ENCODE assay signal across 8 mouse cellular contexts in the genomic region with DNA sequence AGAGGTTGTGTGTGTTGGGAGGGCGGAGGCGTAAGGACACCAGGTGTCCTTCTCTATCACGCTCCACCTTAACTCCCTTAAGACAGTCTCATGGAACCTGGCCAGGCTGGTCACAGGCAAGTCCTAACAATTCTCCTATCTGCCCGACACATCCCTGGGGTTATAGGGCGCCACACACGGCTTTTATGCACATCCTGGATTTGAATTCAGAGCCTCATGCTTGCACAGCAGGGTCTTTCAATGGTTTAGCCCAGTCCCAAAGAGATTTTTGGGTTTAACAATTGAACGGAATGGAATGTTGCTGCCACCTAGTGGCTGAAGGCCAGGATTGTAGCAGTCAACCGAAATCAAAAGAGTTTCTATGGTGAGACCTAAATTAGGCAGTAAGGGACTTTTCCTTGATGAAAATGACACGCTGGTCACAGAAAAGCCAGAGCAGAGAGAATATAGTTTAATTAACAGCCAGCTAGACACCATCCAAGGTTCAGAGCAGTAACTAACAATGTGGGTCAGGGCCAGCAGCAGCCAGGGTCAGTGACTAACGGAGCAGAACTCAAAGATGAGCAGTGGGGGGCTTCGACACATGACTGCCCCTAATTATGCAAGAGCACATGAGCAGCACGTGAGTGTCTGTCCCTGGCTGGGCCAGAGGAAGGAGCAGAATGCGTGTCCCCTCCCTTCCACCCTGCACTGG. TPM values are rescaled to one million over a fixed set of nuclear protein-coding genes. Genes with fewer than 3 reads are reported as not detected.
DNase-seq lines count a peak whose midpoint lies in the region; ATAC-seq lines count a peak whose summit lies in the region.

No protein-coding gene starts in this region.

- no peaks in the 10 kb centered on the region for H3K9me3 ChIP-seq in hindbrain, embryonic 11.5 days (ENCODE audit: control insufficient read depth, low read length)

- ATAC-seq in hindbrain, embryonic 11.5 days (ENCODE audit: low FRiP score): peak; percentile 81

- H3K4me3 ChIP-seq in hindbrain, embryonic 11.5 days (ENCODE audit: low read depth, low read length): no peak overlapping the region

- no peaks in the 10 kb centered on the region for H3K27me3 ChIP-seq in hindbrain, embryonic 11.5 days (ENCODE audit: control insufficient read depth, insufficient read depth, low read length)

- peaks cover 4% of the 10 kb centered on the region; the same call in 1 of the 2 replicates for H3K4me1 ChIP-seq in hindbrain, embryonic 11.5 days (replicated peaks; ENCODE audit: control insufficient read depth, insufficient read depth, low read length)

- 0 out of 2 replicates have a peak overlapping the region, but pooled peaks have one; percentile 3 for H3K4me2 ChIP-seq in hindbrain, embryonic 11.5 days (replicated peaks; ENCODE audit: low read depth, low read length)

- DNase-seq in heart, adult 11 months: peak; percentile 93
- no peak for DNase-seq in heart, postnatal 25 days (ENCODE audit: low spot score)
- DNase-seq in cerebellum, adult 8-10 months: peak; percentile 74
- peak; percentile 80 for DNase-seq in forelimb bud, embryonic 11.5 days (ENCODE audit: low read depth, low spot score)
- peak; percentile 90 for DNase-seq in hindbrain, embryonic 11.5 days (ENCODE audit: low spot score)
- peak; percentile 48 for DNase-seq in layer of hippocampus, adult 9-11 months
- peak; percentile 73 for DNase-seq in lung, postnatal 14 days
- peak; percentile 74 to 78 for DNase-seq in right cerebral cortex, adult 2 months (ENCODE audit: low spot score in 2 of 2)

- no peaks in the 10 kb centered on the region for H3K36me3 ChIP-seq in hindbrain, embryonic 11.5 days (ENCODE audit: control insufficient read depth, insufficient read depth, low read length)

- intact Hi-C loops in heart, postnatal 25 days (cut with DNase I): no loop called here

- H3K9ac ChIP-seq in hindbrain, embryonic 11.5 days (ENCODE audit: low read depth, low read length): no peak overlapping the region

- WGBS in hindbrain, embryonic 11.5 days: 14% methylated on average over 13 of the region's 13 CpGs

- no peak overlapping the region for H3K27ac ChIP-seq in hindbrain, embryonic 11.5 days (ENCODE audit: low read depth, low read length)

RNA-seq across cellular contexts. Expression of a gene that starts 13.9 kb away (rescaled TPM):
- 10 to 100 TPM; 11.3 to 13.9 TPM for total RNA-seq in heart, postnatal 25 days (2021)
- polyA plus RNA-seq in hindbrain, embryonic 11.5 days (2014; fragmentation: Nextera tagmentation; extraction: Ambion mirVana): 2.5 and 3.7 TPM in 2 replicates

RNA-seq across cellular contexts. Expression of a gene that starts 38.3 kb away (rescaled TPM):
- 1 to 10 TPM; 7.9 to 9.3 TPM for total RNA-seq in heart, postnatal 25 days (2021)
- polyA plus RNA-seq in hindbrain, embryonic 11.5 days (2014; fragmentation: Nextera tagmentation; extraction: Ambion mirVana): 10.5 and 12.4 TPM in 2 replicates
